Mouse (Mus musculus) midbrain, embryonic 16.5 days (tissue): ENCODE results near the gene Gm5580. TPM values are rescaled to one million over a fixed set of nuclear protein-coding genes. Genes with fewer than 3 reads are reported as not detected.
"Not testable (repeated sequence)": the region's sequence is repeated elsewhere in the genome, so short reads cannot be mapped to it uniquely, and the experiment has no call there.

Source experiments
- ATAC-seq: fragments of 200-750 bp; cut with Nextera tagmentation; 2 replicates; pipeline ENCODE4 v1.8.0; 2017; ENCODE audit warnings: moderate TSS enrichment
- H3K27ac ChIP-seq: fragments of 300-500 bp; sonication (generic); 2 replicates; pipeline ENCODE4 v1.5.1; 2014; ENCODE audit warnings: mild to moderate bottlenecking, low read length, mixed read lengths
- H3K27me3 ChIP-seq: fragments of 300-500 bp; sonication (generic); 2 replicates; pipeline ENCODE4 v1.6.1; 2014; ENCODE audit warnings: low read depth, low read length, mixed read lengths; ENCODE audit not compliant: control insufficient read depth, insufficient read depth
- H3K36me3 ChIP-seq: fragments of 300-500 bp; sonication (generic); 2 replicates; pipeline ENCODE4 v1.6.1; 2014; ENCODE audit warnings: mild to moderate bottlenecking, low read length, moderate library complexity, mixed read lengths; ENCODE audit not compliant: control insufficient read depth, insufficient read depth
- H3K4me1 ChIP-seq: fragments of 300-500 bp; sonication (generic); 2 replicates; pipeline ENCODE4 v1.6.1; 2014; ENCODE audit warnings: mild to moderate bottlenecking, low read length, mixed read lengths; ENCODE audit not compliant: control insufficient read depth, insufficient read depth
- H3K4me2 ChIP-seq: fragments of 300-500 bp; sonication (generic); 2 replicates; pipeline ENCODE4 v1.6.1; 2014; ENCODE audit warnings: mild to moderate bottlenecking, low read length, mixed read lengths
- H3K4me3 ChIP-seq: fragments of 300-500 bp; sonication (generic); 2 replicates; pipeline ENCODE4 v1.5.1; 2014; ENCODE audit warnings: low read depth, mild to moderate bottlenecking, low read length, moderate library complexity, mixed read lengths
- H3K9ac ChIP-seq: fragments of 300-500 bp; sonication (generic); 2 replicates; pipeline ENCODE4 v1.6.1; 2014; ENCODE audit warnings: low read depth, low read length, mixed read lengths
- H3K9me3 ChIP-seq: fragments of 300-500 bp; sonication (generic); replicated peaks from 2 replicates; pipeline ENCODE4 v1.6.1; 2014; ENCODE audit warnings: mild to moderate bottlenecking, low read length, mixed read lengths; ENCODE audit not compliant: control insufficient read depth, poor library complexity, severe bottlenecking
- polyA plus RNA-seq: library from polyadenylated mRNA; unstranded; fragments of >200 nt; fragmentation: Nextera tagmentation; extraction: Ambion mirVana; gene quantifications from 2 replicates; pipeline ENCODE4 v1.2.1, GENCODE M21; 2015

The Gm5580 gene
- polyA plus RNA-seq, 1 experiment from 2014 or later = 0.36 TPM

DNA sequence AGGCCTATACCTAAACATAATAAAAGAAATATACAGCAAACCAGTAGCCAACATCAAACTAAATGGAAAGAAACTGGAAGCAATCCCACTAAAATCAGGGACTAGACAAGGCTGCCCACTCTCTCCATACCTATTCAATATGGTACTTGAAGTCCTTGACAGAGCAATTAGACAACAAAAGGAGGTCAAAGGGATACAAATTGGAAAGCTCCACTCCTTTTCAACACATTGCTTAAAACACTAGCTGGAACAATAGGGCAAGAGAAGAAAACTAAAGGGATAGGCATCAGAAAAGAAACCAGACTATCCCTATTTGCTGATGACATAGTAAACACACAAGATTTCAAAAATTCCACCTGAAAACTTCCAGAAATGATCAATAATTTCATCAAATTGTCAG lies 50.0 kb downstream of the Gm5580 start:
- H3K4me3 ChIP-seq, ATAC-seq, H3K36me3 ChIP-seq, H3K4me1 ChIP-seq, H3K4me2 ChIP-seq, H3K9ac ChIP-seq, H3K27ac ChIP-seq, H3K27me3 ChIP-seq, H3K9me3 ChIP-seq: not testable (repeated sequence)

Other genes starting within 250 kb of the Gm5580 start
- 66.9 and 67.8 TPM in 2 replicates for gene March8, start 213.1 kb upstream of the Gm5580 start, polyA plus RNA-seq
- gene Alox5, start 90.0 kb upstream of the Gm5580 start, polyA plus RNA-seq = 0.73 and 1.0 TPM in 2 replicates
- gene Olfr211, start 62.0 kb upstream of the Gm5580 start, polyA plus RNA-seq = not detected in 2 replicates
- not detected in 2 replicates for gene Olfr212, start 44.6 kb upstream of the Gm5580 start, polyA plus RNA-seq
- not detected in 2 replicates for gene Olfr213, start 12.7 kb upstream of the Gm5580 start, polyA plus RNA-seq
- not detected in 2 replicates for gene Olfr214, start 3.1 kb downstream of the Gm5580 start, polyA plus RNA-seq
- gene Olfr215, start 33.1 kb downstream of the Gm5580 start, polyA plus RNA-seq = not detected in 2 replicates
- 135 and 158 TPM in 2 replicates for gene Zfp422, start 77.9 kb downstream of the Gm5580 start, polyA plus RNA-seq
- 8.4 and 10.8 TPM in 2 replicates for gene Depp1, start 99.5 kb downstream of the Gm5580 start, polyA plus RNA-seq
- gene Rassf4, start 122.8 kb downstream of the Gm5580 start, polyA plus RNA-seq = 8.3 and 8.7 TPM in 2 replicates
- 0.42 and 0.75 TPM in 2 replicates for gene Tmem72, start 165.8 kb downstream of the Gm5580 start, polyA plus RNA-seq